16 mouse cellular contexts compared by ENCODE assay signal in the genomic region with DNA sequence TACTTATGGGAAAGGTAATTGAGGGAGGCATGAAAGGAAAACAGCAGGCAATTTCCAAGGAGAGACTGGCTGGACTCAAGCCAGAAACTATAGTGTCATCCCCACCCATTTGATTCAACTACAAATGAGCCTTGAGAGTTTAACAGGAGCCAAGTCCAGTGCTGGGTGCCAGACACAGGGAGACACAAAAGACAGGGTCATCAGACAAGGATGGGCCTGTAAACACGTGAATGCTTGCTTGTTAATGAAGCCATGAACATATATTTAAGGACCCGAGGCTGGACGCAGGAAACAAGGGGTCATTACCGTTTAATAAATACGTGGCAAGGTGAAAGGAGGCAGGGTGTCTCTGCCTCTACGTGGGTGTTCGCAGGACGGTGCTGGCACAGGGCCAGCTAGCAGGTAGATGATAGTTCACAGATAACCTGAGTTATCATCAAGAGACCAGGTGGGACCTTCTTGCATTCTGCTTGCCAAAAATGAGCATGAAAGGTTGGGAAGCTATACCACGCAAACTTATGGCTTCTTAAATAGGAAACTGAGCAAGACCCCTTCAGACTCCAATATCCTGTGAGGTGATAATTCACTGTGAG. TPM values are rescaled to one million over a fixed set of nuclear protein-coding genes. Genes with fewer than 3 reads are reported as not detected.
DNase-seq lines count a peak whose midpoint lies in the region; ATAC-seq and TF ChIP-seq lines count a peak whose summit lies in the region.
"Had no signal": no experiment of that assay in that cellular context is flagged by ENCODE, and none has a peak within 500 bp of the region (broad histone marks: within the 10 kb centered on the region; RNA-seq: fewer than 3 reads in every experiment).

No protein-coding gene starts in this region.

- 57% methylated on average over 9 of the region's 9 CpGs for WGBS in intestine, embryonic 16.5 days
- 66% methylated on average over 9 of the region's 9 CpGs for WGBS in intestine, embryonic 15.5 days
- WGBS in intestine, postnatal 0 days: 36% methylated on average over 9 of the region's 9 CpGs
- WGBS in kidney, adult 2 months: 60% methylated on average over 9 of the region's 9 CpGs

- in situ Hi-C loops in ES-E14 (cut with MboI; ENCODE audit: low sequenced_read_pairs in 2 of 2, unreplicated experiment in 2 of 2): no loop called here

- 0 out of 2 replicates have a peak, but pooled peaks cover 3% of the 10 kb centered on the region for H3K4me1 ChIP-seq in intestine, embryonic 16.5 days (ENCODE audit: control insufficient read depth, insufficient read depth, low read length)
- H3K4me1 ChIP-seq in intestine, embryonic 15.5 days (replicated peaks): 0 out of 2 replicates have a peak, but pooled peaks cover 3% of the 10 kb centered on the region
- peaks cover 8 to 29% of the 10 kb centered on the region in 2 experiments; a peak in 3 of 4 replicates for H3K4me1 ChIP-seq in ES-E14 (ENCODE audit: control insufficient read depth in 2 of 2, insufficient read depth in 2 of 2, low read length in 2 of 2, poor library complexity in 1 of 2)
- no peaks in the 10 kb centered on the region for H3K4me1 ChIP-seq in intestine, postnatal 0 days (replicated peaks; ENCODE audit: control insufficient read depth, insufficient read depth, low read length)
- peaks cover 11% of the 10 kb centered on the region; the same call in 1 of the 2 replicates for H3K4me1 ChIP-seq in kidney, adult 2 months (ENCODE audit: control insufficient read depth, insufficient read depth, low read length)
- H3K4me1 ChIP-seq: embryonic facial prominence, embryonic 13.5 days; limb, embryonic 15.5 days; midbrain, embryonic 12.5 days had no signal

- no peaks in the 10 kb centered on the region for H3K36me3 ChIP-seq in intestine, embryonic 16.5 days (ENCODE audit: control insufficient read depth, insufficient read depth, low read length)
- no peaks in the 10 kb centered on the region for H3K36me3 ChIP-seq in intestine, embryonic 15.5 days
- H3K36me3 ChIP-seq in ES-E14 (ENCODE audit: control insufficient read depth, insufficient read depth, low read length, poor library complexity, severe bottlenecking): peaks cover 2% of the 10 kb centered on the region; the same call in 1 of the 2 replicates
- no peaks in the 10 kb centered on the region; the same call in 1 of the 2 replicates for H3K36me3 ChIP-seq in intestine, postnatal 0 days (ENCODE audit: control insufficient read depth, insufficient read depth)
- H3K36me3 ChIP-seq in kidney, adult 2 months (ENCODE audit: control insufficient read depth, insufficient read depth, low read length): no peaks in the 10 kb centered on the region
- H3K36me3 ChIP-seq: limb, embryonic 15.5 days; midbrain, embryonic 12.5 days had no signal

- TF ChIP-seq POLR2A in kidney, adult 2 months (IDR thresholded peaks at IDR 0.05; ENCODE audit: low read depth, low read length): no peak

- no peak for TF ChIP-seq CTCF in intestine, postnatal 0 days (IDR thresholded peaks at IDR 0.05; ENCODE audit: low read depth)
- TF ChIP-seq CTCF in kidney, adult 2 months (conservative IDR thresholded peaks at IDR 0.05; ENCODE audit: insufficient read depth, insufficient read length, low read depth, low read length): no peak

- no peak overlapping the region for H3K9ac ChIP-seq in intestine, embryonic 16.5 days (ENCODE audit: low read depth, low read length)
- no peak overlapping the region for H3K9ac ChIP-seq in intestine, embryonic 15.5 days
- H3K9ac ChIP-seq in ES-E14 (ENCODE audit: insufficient read depth, low read depth, low read length, poor library complexity, severe bottlenecking): no peak overlapping the region
- no peak overlapping the region for H3K9ac ChIP-seq in intestine, postnatal 0 days (ENCODE audit: low read depth, low read length)
- H3K9ac ChIP-seq: embryonic facial prominence, embryonic 13.5 days; limb, embryonic 15.5 days; midbrain, embryonic 12.5 days had no signal

- peak; percentile 62 for ATAC-seq in intestine, embryonic 16.5 days
- ATAC-seq in intestine, embryonic 15.5 days: no peak
- ATAC-seq in intestine, postnatal 0 days: 0 out of 2 replicates have a peak, but pooled peaks have one; percentile 12
- ATAC-seq: activated CD4-positive, CD25-positive, alpha-beta regulatory T cell, adult 4 months had no signal

- H3K9me3 ChIP-seq in intestine, embryonic 16.5 days (ENCODE audit: control insufficient read depth, low read length): no peaks in the 10 kb centered on the region
- H3K9me3 ChIP-seq in intestine, embryonic 15.5 days: no peaks in the 10 kb centered on the region
- no peaks in the 10 kb centered on the region for H3K9me3 ChIP-seq in ES-E14 (ENCODE audit: control insufficient read depth, insufficient read depth, low read depth, low read length)
- no peaks in the 10 kb centered on the region for H3K9me3 ChIP-seq in intestine, postnatal 0 days (ENCODE audit: control insufficient read depth)
- H3K9me3 ChIP-seq: embryonic facial prominence, embryonic 13.5 days; limb, embryonic 15.5 days; midbrain, embryonic 12.5 days had no signal

- no peak overlapping the region for H3K4me3 ChIP-seq in intestine, embryonic 16.5 days (ENCODE audit: low read length)
- no peak overlapping the region for H3K4me3 ChIP-seq in intestine, embryonic 15.5 days (replicated peaks)
- H3K4me3 ChIP-seq in ES-E14 (ENCODE audit: insufficient read depth in 1 of 2, low read depth in 1 of 2, low read length in 2 of 2, poor library complexity in 1 of 2, severe bottlenecking in 1 of 2): no peak overlapping the region
- no peak overlapping the region for H3K4me3 ChIP-seq in intestine, postnatal 0 days (ENCODE audit: low read depth, low read length)
- H3K4me3 ChIP-seq in kidney, adult 2 months (ENCODE audit: insufficient read depth, low read depth, low read length): no peak overlapping the region
- H3K4me3 ChIP-seq: embryonic facial prominence, embryonic 13.5 days; limb, embryonic 15.5 days; midbrain, embryonic 12.5 days had no signal

- H3K4me2 ChIP-seq in intestine, embryonic 16.5 days (ENCODE audit: low read depth, low read length): no peak overlapping the region
- H3K4me2 ChIP-seq in intestine, embryonic 15.5 days (replicated peaks): no peak overlapping the region
- H3K4me2 ChIP-seq in intestine, postnatal 0 days (replicated peaks; ENCODE audit: low read depth): no peak overlapping the region
- H3K4me2 ChIP-seq: embryonic facial prominence, embryonic 13.5 days; limb, embryonic 15.5 days; midbrain, embryonic 12.5 days had no signal

- H3K27me3 ChIP-seq in intestine, embryonic 16.5 days (replicated peaks; ENCODE audit: control insufficient read depth, insufficient read depth, low read length): no peaks in the 10 kb centered on the region
- H3K27me3 ChIP-seq in intestine, embryonic 15.5 days (replicated peaks): no peaks in the 10 kb centered on the region
- no peaks in the 10 kb centered on the region for H3K27me3 ChIP-seq in intestine, postnatal 0 days (replicated peaks; ENCODE audit: control insufficient read depth, insufficient read depth, low read length)
- no peaks in the 10 kb centered on the region for H3K27me3 ChIP-seq in kidney, adult 2 months (replicated peaks; ENCODE audit: control insufficient read depth, insufficient read depth, low read length)
- H3K27me3 ChIP-seq: embryonic facial prominence, embryonic 13.5 days; limb, embryonic 15.5 days; midbrain, embryonic 12.5 days had no signal

- H3K27ac ChIP-seq in intestine, embryonic 16.5 days (ENCODE audit: low read length): no peak overlapping the region
- no peak overlapping the region for H3K27ac ChIP-seq in intestine, embryonic 15.5 days
- peak overlapping the region; percentile 41 for H3K27ac ChIP-seq in ES-E14 (ENCODE audit: insufficient read depth, low read depth, low read length, poor library complexity, severe bottlenecking)
- no peak overlapping the region for H3K27ac ChIP-seq in intestine, postnatal 0 days (ENCODE audit: low read depth, low read length)
- no peak overlapping the region for H3K27ac ChIP-seq in kidney, adult 2 months (ENCODE audit: insufficient read depth, low read depth, low read length)
- H3K27ac ChIP-seq: embryonic facial prominence, embryonic 13.5 days; kidney, postnatal 0 days; limb, embryonic 15.5 days; midbrain, embryonic 12.5 days had no signal

- DNase-seq in cerebellum, adult 9-11 months: peak; percentile 68
- no peak for DNase-seq in cerebellum, postnatal 4 days (ENCODE audit: low spot score in 2 of 2)
- no peak for DNase-seq in ES-E14 (ENCODE audit: low read depth, low spot score)
- DNase-seq in kidney, adult 2 months: no peak
- DNase-seq: gastrocnemius, postnatal 10 days; lung, adult 18-20 months; lung, postnatal 4 days; right cerebral cortex, postnatal 25 days had no signal

TF ChIP-seq in ES-E14, 5 proteins besides CTCF, POLR2A, EP300 and RAD21:
- TF ChIP-seq ZC3H11A (IDR thresholded peaks at IDR 0.05; ENCODE audit: borderline replicate concordance, low read depth, low read length) (no peak), CHD2 (IDR thresholded peaks at IDR 0.05; ENCODE audit: low read depth, low read length) (no peak), MAFK (IDR thresholded peaks at IDR 0.05; ENCODE audit: insufficient read depth, low read depth, low read length) (no peak), HCFC1 (IDR thresholded peaks at IDR 0.05; ENCODE audit: borderline replicate concordance, insufficient read depth, low read length) (no peak), ZNF384 (IDR thresholded peaks at IDR 0.05; ENCODE audit: low read depth, low read length) (no peak)

RNA-seq across cellular contexts. Expression of a gene that starts 23.4 kb away (rescaled TPM):
- 6.0 and 6.2 TPM in 2 replicates for polyA plus RNA-seq in intestine, embryonic 16.5 days (2015; fragmentation: Nextera tagmentation; extraction: Ambion mirVana)
- 9.0 and 10.3 TPM in 2 replicates for polyA plus RNA-seq in intestine, embryonic 15.5 days (2015; fragmentation: Nextera tagmentation; extraction: Ambion mirVana)
- total RNA-seq in ES-E14 (2012; rRNA removed): 24.1 and 54.4 TPM in 2 replicates
- 2.8 and 3.6 TPM in 2 replicates for polyA plus RNA-seq in intestine, postnatal 0 days (2015; fragmentation: Nextera tagmentation; extraction: Ambion mirVana)
- polyA plus RNA-seq in kidney, adult 2 months (2012; rRNA removed): 58.1 and 80.7 TPM in 2 replicates
